Mouse (Mus musculus) liver, embryonic 12.5 days (tissue): ENCODE data around the gene Ncapd2. TPM values are rescaled to one million over a fixed set of nuclear protein-coding genes. Genes with fewer than 3 reads are reported as not detected.
"Not testable (repeated sequence)": the region's sequence is repeated elsewhere in the genome, so short reads cannot be mapped to it uniquely, and the experiment has no call there.

Source experiments
- ATAC-seq: fragments of 200-750 bp; cut with Nextera tagmentation; 2 replicates; pipeline ENCODE4 v1.8.0; 2017; ENCODE audit warnings: moderate number of reproducible peaks, mild to moderate bottlenecking, moderate library complexity
- H3K27ac ChIP-seq: fragments of 300-500 bp; sonication (generic); 2 replicates; pipeline ENCODE4 v1.5.1; 2016; ENCODE audit warnings: mild to moderate bottlenecking
- H3K27me3 ChIP-seq: fragments of 300-500 bp; sonication (generic); replicated peaks from 2 replicates; pipeline ENCODE4 v1.6.1; 2016; ENCODE audit warnings: mild to moderate bottlenecking, moderate library complexity
- H3K36me3 ChIP-seq: fragments of 300-500 bp; sonication (generic); 2 replicates; pipeline ENCODE4 v1.6.1; 2016; ENCODE audit warnings: mild to moderate bottlenecking, moderate library complexity
- H3K4me1 ChIP-seq: fragments of 300-500 bp; sonication (generic); 2 replicates; pipeline ENCODE4 v1.6.1; 2016
- H3K4me2 ChIP-seq: fragments of 300-500 bp; sonication (generic); 2 replicates; pipeline ENCODE4 v1.6.1; 2016; ENCODE audit warnings: mild to moderate bottlenecking, moderate library complexity
- H3K4me3 ChIP-seq: fragments of 300-500 bp; sonication (generic); 2 replicates; pipeline ENCODE4 v1.5.1; 2016; ENCODE audit warnings: mild to moderate bottlenecking, moderate library complexity
- H3K9ac ChIP-seq: fragments of 300-500 bp; sonication (generic); 2 replicates; pipeline ENCODE4 v1.6.1; 2016; ENCODE audit warnings: mild to moderate bottlenecking, moderate library complexity
- H3K9me3 ChIP-seq: fragments of 300-500 bp; sonication (generic); replicated peaks from 2 replicates; pipeline ENCODE4 v1.6.1; 2016; ENCODE audit warnings: mild to moderate bottlenecking, moderate library complexity
- WGBS: fragments of 180-500 bp; shearing (Covaris S2); methylation state at CpG from one replicate; pipeline ENCODE4 v1.1.7; 2016; ENCODE audit not compliant: insufficient replicate concordance; 5-methylcytosine and 5-hydroxymethylcytosine counted together
- polyA plus RNA-seq: library from polyadenylated mRNA; unstranded; fragments of >200 nt; fragmentation: Nextera tagmentation; extraction: Ambion mirVana; gene quantifications from 2 replicates; pipeline ENCODE4 v1.2.1, GENCODE M21; 2016

Gene Ncapd2
- polyA plus RNA-seq, 1 experiment from 2014 or later: 138 TPM

DNA sequence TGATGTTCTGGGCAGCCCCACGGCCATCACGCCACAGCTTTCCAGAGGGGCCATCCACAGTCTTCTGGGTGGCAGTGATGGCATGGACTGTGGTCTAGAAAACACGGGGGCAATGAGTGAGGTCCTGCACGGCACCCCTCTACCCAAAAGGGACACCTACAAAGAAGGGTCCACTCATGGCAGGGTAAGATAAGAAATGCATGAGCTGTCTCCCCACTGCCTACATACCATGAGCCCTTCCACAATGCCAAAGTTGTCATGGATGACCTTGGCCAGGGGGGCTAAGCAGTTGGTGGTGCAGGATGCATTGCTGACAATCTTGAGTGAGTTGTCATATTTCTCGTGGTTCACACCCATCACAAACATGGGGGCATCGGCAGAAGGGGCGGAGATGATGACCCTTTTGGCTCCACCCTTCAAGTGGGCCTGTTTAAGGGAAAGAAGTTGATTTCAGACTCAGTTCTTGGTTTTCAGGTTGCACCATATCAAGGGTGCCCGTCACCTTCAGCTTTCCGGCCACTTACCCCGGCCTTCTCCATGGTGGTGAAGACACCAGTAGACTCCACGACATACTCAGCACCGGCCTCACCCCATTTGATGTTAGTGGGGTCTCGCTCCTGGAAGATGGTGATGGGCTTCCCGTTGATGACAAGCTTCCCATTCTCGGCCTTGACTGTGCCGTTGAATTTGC, 28.7 kb downstream of the Ncapd2 start:
- not testable (repeated sequence) for H3K27ac ChIP-seq, H3K9me3 ChIP-seq, H3K27me3 ChIP-seq, H3K9ac ChIP-seq, ATAC-seq
- 63% methylated on average over 12 of the region's 16 CpGs for WGBS
- Histone ChIP-seq H3K36me3 (peaks cover 74% of the 10 kb centered on the region), H3K4me2 (peak overlapping the region; percentile 82), H3K4me3 (peak overlapping the region; percentile 9), H3K4me1 (peaks cover 82% of the 10 kb centered on the region)

DNA sequence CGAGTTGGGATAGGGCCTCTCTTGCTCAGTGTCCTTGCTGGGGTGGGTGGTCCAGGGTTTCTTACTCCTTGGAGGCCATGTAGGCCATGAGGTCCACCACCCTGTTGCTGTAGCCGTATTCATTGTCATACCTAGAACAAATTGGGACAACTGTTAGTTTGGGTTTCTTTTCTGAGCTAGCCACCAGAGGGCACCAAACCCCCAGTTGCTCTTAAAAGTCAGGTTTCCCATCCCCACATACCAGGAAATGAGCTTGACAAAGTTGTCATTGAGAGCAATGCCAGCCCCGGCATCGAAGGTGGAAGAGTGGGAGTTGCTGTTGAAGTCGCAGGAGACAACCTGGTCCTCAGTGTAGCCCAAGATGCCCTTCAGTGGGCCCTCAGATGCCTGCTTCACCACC, 29.5 kb downstream of the Ncapd2 start:
- H3K9ac ChIP-seq, ATAC-seq, H3K4me3 ChIP-seq, H3K9me3 ChIP-seq, H3K27ac ChIP-seq, H3K27me3 ChIP-seq: not testable (repeated sequence)
- H3K36me3 ChIP-seq: peaks cover 72% of the 10 kb centered on the region
- peak overlapping the region; percentile 31; the same call in 1 of the 2 replicates for H3K4me2 ChIP-seq
- WGBS: 9% methylated on average over 4 of the region's 5 CpGs
- peaks cover 81% of the 10 kb centered on the region for H3K4me1 ChIP-seq

DNA sequence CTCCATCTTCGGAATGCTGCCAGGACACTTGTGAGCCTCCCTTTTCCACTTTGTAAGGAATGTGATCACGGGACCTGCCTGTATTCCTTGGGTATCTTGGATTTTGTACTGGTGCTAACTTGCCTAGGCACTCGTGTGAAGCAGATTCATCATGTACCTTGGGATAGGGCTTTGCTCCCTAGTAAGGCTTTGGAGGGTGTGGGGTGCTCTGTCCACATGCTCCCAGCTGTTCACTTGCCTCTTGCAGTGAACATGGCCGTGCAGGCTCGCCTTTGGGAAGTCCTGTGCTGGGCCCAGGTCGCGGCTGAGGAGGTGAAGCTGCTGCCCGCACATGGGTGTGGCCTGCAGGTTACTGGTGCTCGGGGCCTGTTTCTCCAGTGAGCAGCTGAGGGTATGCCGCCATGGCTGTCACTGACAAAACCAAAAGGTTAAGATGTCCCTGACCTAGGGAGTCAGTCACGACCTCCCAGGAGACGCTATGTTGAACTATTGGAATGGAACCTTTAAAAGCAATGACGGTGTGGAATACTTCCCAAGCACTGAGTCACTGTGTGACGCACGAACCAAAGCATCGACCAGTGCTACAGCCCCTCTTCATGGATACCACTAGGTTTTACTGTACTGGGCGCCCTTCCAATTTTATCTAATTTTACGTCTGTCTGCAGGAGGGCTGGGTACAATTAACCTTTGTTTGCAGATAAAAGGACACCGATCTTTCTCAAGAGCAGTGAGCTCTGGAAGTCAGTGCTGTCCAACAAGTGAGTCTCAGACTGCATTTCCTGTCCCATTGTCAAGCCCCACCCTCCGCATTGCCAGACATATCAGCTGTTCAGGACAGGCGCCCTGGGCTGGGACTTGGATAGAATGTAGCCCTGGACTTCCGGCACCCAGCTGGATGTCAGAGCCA, 30.4 kb downstream of the Ncapd2 start:
- no peak overlapping the region; the same call in 1 of the 2 replicates for H3K9ac ChIP-seq
- 17% methylated on average over 22 of the region's 22 CpGs for whole genome bisulfite sequencing
- H3K4me2 ChIP-seq: peak overlapping the region; percentile 31
- H3K27ac ChIP-seq: peak overlapping the region; percentile 75
- H3K4me3 ChIP-seq: no peak overlapping the region; the same call in 1 of the 2 replicates
- no peaks in the 10 kb centered on the region for H3K27me3 ChIP-seq
- H3K9me3 ChIP-seq: no peaks in the 10 kb centered on the region
- peak; percentile 6; the same call in 1 of the 2 replicates for ATAC-seq
- peaks cover 81% of the 10 kb centered on the region for H3K4me1 ChIP-seq
- peaks cover 72% of the 10 kb centered on the region for H3K36me3 ChIP-seq

DNA sequence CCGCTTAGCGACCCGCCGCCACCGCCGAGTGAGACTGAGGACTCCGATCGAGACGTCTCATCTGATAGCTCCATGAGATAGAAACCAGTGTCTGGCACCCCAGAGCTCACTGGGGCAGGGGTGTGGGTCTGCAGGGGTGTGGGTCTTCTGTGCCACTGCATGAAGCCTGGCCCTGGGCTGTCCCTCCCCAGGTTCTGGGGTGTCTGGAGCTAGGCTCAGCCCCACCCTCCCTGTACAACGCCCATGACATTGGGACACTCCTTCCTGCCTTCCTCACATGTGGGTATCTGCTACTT, 31.0 kb downstream of the Ncapd2 start:
- Histone ChIP-seq H3K4me2 (peak overlapping the region; percentile 31), H3K9me3 (no peaks in the 10 kb centered on the region), H3K4me1 (peaks cover 82% of the 10 kb centered on the region), H3K4me3 (no peak overlapping the region), H3K27ac (peak overlapping the region; percentile 75), H3K9ac (no peak overlapping the region), H3K27me3 (no peaks in the 10 kb centered on the region), H3K36me3 (peaks cover 78% of the 10 kb centered on the region)
- WGBS: 49% methylated on average over 10 of the region's 10 CpGs
- ATAC-seq: no peak

GRCm38 (mm10) chr6:125159773-125160557, 31.5 kb downstream of the Ncapd2 start:
- no peak for ATAC-seq
- H3K27ac ChIP-seq: peak overlapping the region; percentile 75; the same call in 1 of the 2 replicates
- H3K4me1 ChIP-seq: peaks cover 87% of the 10 kb centered on the region
- no peaks in the 10 kb centered on the region for H3K9me3 ChIP-seq
- 68% methylated on average over 7 of the region's 7 CpGs for WGBS
- H3K4me2 ChIP-seq: peak overlapping the region; percentile 4
- peaks cover 82% of the 10 kb centered on the region for H3K36me3 ChIP-seq
- H3K9ac ChIP-seq: no peak overlapping the region
- no peak overlapping the region for H3K4me3 ChIP-seq
- no peaks in the 10 kb centered on the region for H3K27me3 ChIP-seq

DNA sequence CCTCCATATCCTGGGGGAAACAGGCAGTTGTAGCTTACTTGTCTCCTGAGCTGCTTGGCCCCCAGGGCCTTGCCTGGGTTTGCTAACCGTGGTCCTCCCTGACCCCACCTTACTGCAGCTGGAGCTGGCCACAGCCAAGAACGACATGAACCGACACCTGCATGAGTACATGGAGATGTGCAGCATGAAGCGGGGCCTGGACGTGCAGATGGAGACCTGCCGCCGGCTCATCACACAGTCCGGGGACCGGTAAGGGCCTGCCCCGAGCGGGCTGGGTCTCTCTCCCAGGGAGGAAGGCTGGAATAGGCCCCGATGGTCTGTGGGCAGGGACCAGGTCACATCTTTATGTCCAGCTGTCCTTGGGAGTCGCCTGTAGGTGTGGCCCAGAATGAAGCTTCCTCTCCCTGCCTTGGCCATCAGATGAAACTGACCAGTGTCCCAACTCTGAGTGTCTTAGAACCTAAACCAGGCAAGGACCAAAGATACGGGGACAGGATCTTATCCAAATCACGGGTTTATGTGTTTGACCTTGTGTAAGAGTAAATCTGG, 32.5 kb downstream of the Ncapd2 start:
- Histone ChIP-seq H3K9me3 (no peaks in the 10 kb centered on the region), H3K27me3 (no peaks in the 10 kb centered on the region), H3K4me2 (no peak overlapping the region), H3K4me1 (peaks cover 90% of the 10 kb centered on the region), H3K4me3 (no peak overlapping the region), H3K36me3 (peaks cover 87% of the 10 kb centered on the region), H3K27ac (peak overlapping the region; percentile 75; the same call in 1 of the 2 replicates), H3K9ac (no peak overlapping the region)
- ATAC-seq: no peak
- WGBS: 81% methylated on average over 15 of the region's 15 CpGs

DNA sequence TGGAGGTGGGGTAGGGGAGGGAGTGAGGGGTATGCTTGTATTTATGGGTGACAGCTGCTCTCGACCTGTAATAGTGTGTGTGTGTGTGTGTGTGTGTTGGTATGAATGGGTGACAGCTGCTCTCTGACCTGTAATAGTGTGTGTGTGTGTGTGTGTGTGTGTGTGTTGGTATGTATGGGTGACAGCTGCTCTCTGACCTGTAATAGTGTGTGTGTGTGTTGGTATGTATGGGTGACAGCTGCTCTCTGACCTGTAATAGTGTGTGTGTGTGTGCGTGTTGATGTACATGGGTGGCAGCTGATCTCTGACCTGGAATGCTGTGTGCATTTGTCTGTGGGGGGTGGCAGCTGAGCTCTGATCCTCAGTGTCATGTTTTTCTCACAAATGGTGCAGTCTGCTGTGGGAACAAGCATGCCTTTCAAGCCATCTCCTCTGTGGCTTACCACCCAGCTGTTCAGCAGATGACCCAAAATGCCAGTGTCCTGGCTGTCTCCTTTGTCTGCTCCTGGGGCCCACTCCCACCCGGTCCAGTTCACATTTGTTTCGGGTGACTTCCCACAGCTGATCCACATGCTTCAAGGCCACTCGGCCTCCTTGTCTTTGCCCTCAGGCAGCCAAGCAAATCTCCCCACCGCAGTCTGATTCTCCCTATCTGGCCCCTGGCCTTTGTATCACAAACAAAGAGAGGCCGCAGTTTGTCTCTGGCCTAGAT, 34.4 kb downstream of the Ncapd2 start:
- no peak overlapping the region for H3K4me3 ChIP-seq
- H3K9ac ChIP-seq: no peak overlapping the region
- no peak for ATAC-seq
- WGBS: 74% methylated on average over 7 of the region's 7 CpGs
- peaks cover 90% of the 10 kb centered on the region for H3K4me1 ChIP-seq
- H3K27ac ChIP-seq: no peak overlapping the region; the same call in 1 of the 2 replicates
- H3K4me2 ChIP-seq: no peak overlapping the region
- H3K9me3 ChIP-seq: no peaks in the 10 kb centered on the region
- H3K36me3 ChIP-seq: peaks cover 87% of the 10 kb centered on the region
- no peaks in the 10 kb centered on the region for H3K27me3 ChIP-seq

DNA sequence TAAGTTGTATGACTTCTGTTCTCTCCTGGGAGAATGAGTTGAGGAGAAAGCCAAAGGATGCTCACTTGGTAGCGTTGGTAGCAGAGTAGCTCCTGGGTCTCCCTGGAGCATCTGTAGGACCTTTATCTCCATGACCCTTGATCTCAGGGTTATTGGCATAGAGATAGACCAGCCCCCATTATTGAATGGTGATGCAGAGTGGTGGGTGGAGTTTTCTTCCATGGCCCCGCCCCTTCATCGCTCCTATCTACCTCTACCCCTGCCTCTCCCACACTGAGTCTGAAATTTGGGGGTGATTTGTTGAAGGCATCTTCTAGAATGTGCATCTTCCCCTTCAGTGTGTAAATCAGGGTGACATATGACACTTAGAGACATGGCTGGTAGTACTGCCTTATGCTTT, 35.0 kb downstream of the Ncapd2 start:
- Histone ChIP-seq H3K27me3 (no peaks in the 10 kb centered on the region), H3K9ac (no peak overlapping the region), H3K4me1 (peaks cover 90% of the 10 kb centered on the region), H3K4me2 (no peak overlapping the region), H3K36me3 (peaks cover 85% of the 10 kb centered on the region), H3K4me3 (no peak overlapping the region), H3K9me3 (no peaks in the 10 kb centered on the region), H3K27ac (no peak overlapping the region)
- WGBS: 72% methylated on average over 3 of the region's 3 CpGs
- no peak for ATAC-seq

GRCm38 (mm10) chr6:125155262-125155661, 36.2 kb downstream of the Ncapd2 start:
- H3K9me3 ChIP-seq: no peaks in the 10 kb centered on the region
- H3K36me3 ChIP-seq: peaks cover 83% of the 10 kb centered on the region
- H3K27me3 ChIP-seq: no peaks in the 10 kb centered on the region
- 53% methylated on average over 8 of the region's 8 CpGs for WGBS
- H3K4me1 ChIP-seq: peaks cover 83% of the 10 kb centered on the region
- peak; percentile 17; the same call in 1 of the 2 replicates for ATAC-seq
- H3K4me3 ChIP-seq: no peak overlapping the region
- no peak overlapping the region for H3K4me2 ChIP-seq
- H3K9ac ChIP-seq: no peak overlapping the region
- peak overlapping the region; percentile 14; the same call in 1 of the 2 replicates for H3K27ac ChIP-seq

DNA sequence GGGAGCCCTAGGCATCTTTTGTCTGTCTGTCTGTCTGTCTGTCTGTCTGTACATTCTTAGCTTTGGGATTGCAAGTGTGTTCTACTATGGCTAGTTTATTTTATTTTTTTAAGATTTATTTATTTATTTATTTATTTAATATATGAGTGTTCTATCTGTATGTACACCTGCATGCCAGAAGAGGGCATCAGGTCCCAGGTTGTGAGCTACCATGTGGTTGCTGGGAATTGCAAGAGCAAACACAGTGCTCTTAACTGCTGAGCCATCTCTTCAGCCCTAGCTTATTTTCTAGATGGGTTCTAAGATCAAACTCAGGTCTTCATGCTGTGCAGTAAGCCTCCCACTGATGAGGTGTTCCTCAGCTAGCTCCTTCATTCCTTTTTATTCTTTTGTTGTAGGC, 37.0 kb downstream of the Ncapd2 start:
- H3K4me3 ChIP-seq: no peak overlapping the region
- no peak overlapping the region for H3K9ac ChIP-seq
- H3K4me1 ChIP-seq: peaks cover 79% of the 10 kb centered on the region
- no peak overlapping the region for H3K4me2 ChIP-seq
- H3K27me3 ChIP-seq: no peaks in the 10 kb centered on the region
- H3K9me3 ChIP-seq: no peaks in the 10 kb centered on the region
- no peak for ATAC-seq
- H3K27ac ChIP-seq: no peak overlapping the region
- H3K36me3 ChIP-seq: peaks cover 80% of the 10 kb centered on the region

GRCm38 (mm10) chr6:125153682-125154081, 37.8 kb downstream of the Ncapd2 start:
- Histone ChIP-seq H3K9me3 (no peaks in the 10 kb centered on the region), H3K4me1 (peaks cover 79% of the 10 kb centered on the region)
- 73% methylated on average over 4 of the region's 4 CpGs for WGBS

More at GRCm38 (mm10) chr6:125153682-125154081, 37.8 kb downstream of the Ncapd2 start:
- Histone ChIP-seq H3K36me3 (peaks cover 80% of the 10 kb centered on the region), H3K4me3 (no peak overlapping the region), H3K4me2 (no peak overlapping the region), H3K9ac (no peak overlapping the region), H3K27ac (peak overlapping the region; percentile 10; the same call in 1 of the 2 replicates), H3K27me3 (no peaks in the 10 kb centered on the region)
- no peak for ATAC-seq
